Mouse (Mus musculus) embryonic facial prominence, embryonic 10.5 days (tissue): ENCODE results near the gene Dkkl1. TPM values are rescaled to one million over a fixed set of nuclear protein-coding genes. Genes with fewer than 3 reads are reported as not detected.

Source experiments
- DNase-seq: peaks from one replicate; pipeline ENCODE4 v3.0.0-alpha.2; 2017; ENCODE audit warnings: low spot score
- H3K27ac ChIP-seq: fragments of 300-500 bp; sonication (generic); replicated peaks from 2 replicates; pipeline ENCODE4 v1.5.1; 2016; ENCODE audit warnings: mild to moderate bottlenecking
- H3K27me3 ChIP-seq: fragments of 300-500 bp; sonication (generic); replicated peaks from 2 replicates; pipeline ENCODE4 v1.6.1; 2016; ENCODE audit warnings: low read depth, mild to moderate bottlenecking; ENCODE audit not compliant: poor library complexity, severe bottlenecking
- H3K36me3 ChIP-seq: fragments of 300-500 bp; sonication (generic); replicated peaks from 2 replicates; pipeline ENCODE4 v1.6.1; 2016; ENCODE audit warnings: mild to moderate bottlenecking, moderate library complexity
- H3K4me1 ChIP-seq: fragments of 300-500 bp; sonication (generic); 2 replicates; pipeline ENCODE4 v1.6.1; 2016
- H3K4me3 ChIP-seq: fragments of 300-500 bp; sonication (generic); 2 replicates; pipeline ENCODE4 v1.5.1; 2016; ENCODE audit warnings: mild to moderate bottlenecking, moderate library complexity
- H3K9me3 ChIP-seq: fragments of 300-500 bp; sonication (generic); 2 replicates; pipeline ENCODE4 v1.6.1; 2016; ENCODE audit warnings: mild to moderate bottlenecking
- WGBS: fragments of 180-500 bp; shearing (Covaris S2); methylation state at CpG from one replicate; pipeline ENCODE4 v1.1.7; 2016; 5-methylcytosine and 5-hydroxymethylcytosine counted together
- polyA plus RNA-seq: library from polyadenylated mRNA; unstranded; fragments of >200 nt; fragmentation: Nextera tagmentation; extraction: Ambion mirVana; gene quantifications from 2 replicates; pipeline ENCODE4 v1.2.1, GENCODE M21; 2016

Gene Dkkl1
- polyA plus RNA-seq, 1 experiment from 2014 or later: 2.0 TPM

DNA sequence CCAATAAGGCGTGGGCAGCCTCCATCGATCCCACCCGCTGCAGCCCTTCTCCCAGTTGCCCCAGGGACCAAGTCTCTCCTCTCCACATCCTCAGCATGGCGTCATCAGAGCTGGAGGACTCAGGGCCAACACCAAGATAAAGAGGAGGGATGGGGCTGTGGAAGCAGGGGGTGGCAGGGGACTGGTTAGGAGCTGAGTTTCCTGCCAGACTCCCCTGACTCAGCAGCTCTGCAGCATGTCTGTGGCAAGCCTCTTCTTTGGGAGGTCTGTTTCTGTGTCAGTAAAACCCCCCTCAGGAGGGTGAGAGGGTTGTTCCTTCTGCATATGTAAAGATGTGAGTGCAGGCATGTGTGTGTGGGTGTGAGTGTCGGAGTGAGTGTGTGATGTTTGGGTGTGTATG, 15.0 kb downstream of the Dkkl1 start:
- Histone ChIP-seq H3K36me3 (no peaks in the 10 kb centered on the region), H3K9me3 (no peaks in the 10 kb centered on the region), H3K4me3 (no peak overlapping the region), H3K27ac (no peak overlapping the region), H3K27me3 (peaks cover 51% of the 10 kb centered on the region), H3K4me1 (peaks cover 38% of the 10 kb centered on the region)
- 70% methylated on average over 5 of the region's 5 CpGs for WGBS
- no peak for DNase-seq

DNA sequence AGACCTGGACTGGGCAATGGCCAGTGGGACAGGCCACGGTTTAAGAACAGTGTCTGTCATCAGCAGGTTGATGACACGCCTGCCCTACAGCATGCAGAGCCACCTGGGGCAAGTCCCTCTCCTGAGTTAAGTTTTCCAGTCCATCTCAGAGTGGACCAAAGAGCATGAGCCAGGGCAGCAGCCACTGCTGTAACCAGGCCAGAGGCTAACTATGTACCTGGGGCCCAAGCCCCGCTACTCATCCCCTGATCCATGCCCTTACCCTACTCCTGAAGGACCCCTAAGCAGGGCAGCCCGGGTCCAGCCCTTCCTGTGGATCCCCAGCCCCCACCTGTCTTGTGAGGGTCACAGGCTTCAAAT, 15.8 kb downstream of the Dkkl1 start:
- peaks cover 51% of the 10 kb centered on the region for H3K27me3 ChIP-seq
- H3K9me3 ChIP-seq: no peaks in the 10 kb centered on the region
- no peak for DNase-seq
- H3K4me1 ChIP-seq: peaks cover 46% of the 10 kb centered on the region
- H3K4me3 ChIP-seq: no peak overlapping the region
- no peaks in the 10 kb centered on the region for H3K36me3 ChIP-seq
- WGBS: 83% methylated on average over 4 of the region's 4 CpGs
- 0 out of 2 replicates have a peak overlapping the region, but pooled peaks have one; percentile 20 for H3K27ac ChIP-seq

DNA sequence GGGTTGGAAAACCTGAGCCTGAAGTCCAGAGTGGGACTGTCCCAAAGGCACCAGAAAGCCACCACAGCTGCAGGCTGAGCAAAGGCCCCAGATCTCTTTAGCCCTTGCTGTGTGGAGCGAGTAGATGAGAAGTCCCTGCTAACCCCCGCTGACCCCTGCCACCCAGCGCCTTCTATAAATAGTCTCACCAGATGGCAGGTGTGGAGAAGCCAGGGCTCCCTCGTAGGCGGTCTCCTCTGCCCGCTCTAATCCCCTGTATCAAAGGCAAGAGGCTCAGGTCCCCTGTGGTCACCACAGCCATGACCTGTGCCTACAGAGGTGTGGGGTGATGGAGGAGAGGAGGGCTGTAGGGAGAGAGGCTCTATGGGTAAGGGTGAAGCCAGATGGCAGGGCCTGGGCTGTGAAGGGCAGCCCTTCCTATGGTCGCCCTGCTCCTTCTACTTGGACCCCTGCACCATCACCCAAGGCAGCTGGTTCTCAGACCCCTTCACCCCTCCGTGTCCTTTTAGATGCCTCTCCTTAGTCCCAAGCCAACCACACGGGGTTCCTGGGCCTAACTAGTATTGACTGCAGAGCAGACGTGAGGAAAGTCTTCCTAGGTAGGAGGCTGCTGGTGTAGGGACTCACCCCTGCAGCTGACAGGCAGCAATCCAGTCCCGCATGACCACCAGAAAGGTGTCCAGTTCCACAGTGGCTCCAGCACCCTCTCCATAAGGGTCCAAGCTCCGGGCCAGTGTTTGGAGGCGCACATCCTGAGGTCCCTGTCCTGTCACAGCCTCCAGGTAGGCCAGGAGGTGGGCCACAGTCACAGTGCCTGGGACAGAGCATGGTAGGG, 16.4 kb downstream of the Dkkl1 start:
- WGBS: 54% methylated on average over 13 of the region's 13 CpGs
- no peaks in the 10 kb centered on the region for H3K36me3 ChIP-seq
- 0 out of 2 replicates have a peak overlapping the region, but pooled peaks have one; percentile 20 for H3K27ac ChIP-seq
- H3K4me1 ChIP-seq: peaks cover 48% of the 10 kb centered on the region
- peaks cover 54% of the 10 kb centered on the region for H3K27me3 ChIP-seq
- no peak overlapping the region for H3K4me3 ChIP-seq
- no peaks in the 10 kb centered on the region for H3K9me3 ChIP-seq
- DNase-seq: no peak

DNA sequence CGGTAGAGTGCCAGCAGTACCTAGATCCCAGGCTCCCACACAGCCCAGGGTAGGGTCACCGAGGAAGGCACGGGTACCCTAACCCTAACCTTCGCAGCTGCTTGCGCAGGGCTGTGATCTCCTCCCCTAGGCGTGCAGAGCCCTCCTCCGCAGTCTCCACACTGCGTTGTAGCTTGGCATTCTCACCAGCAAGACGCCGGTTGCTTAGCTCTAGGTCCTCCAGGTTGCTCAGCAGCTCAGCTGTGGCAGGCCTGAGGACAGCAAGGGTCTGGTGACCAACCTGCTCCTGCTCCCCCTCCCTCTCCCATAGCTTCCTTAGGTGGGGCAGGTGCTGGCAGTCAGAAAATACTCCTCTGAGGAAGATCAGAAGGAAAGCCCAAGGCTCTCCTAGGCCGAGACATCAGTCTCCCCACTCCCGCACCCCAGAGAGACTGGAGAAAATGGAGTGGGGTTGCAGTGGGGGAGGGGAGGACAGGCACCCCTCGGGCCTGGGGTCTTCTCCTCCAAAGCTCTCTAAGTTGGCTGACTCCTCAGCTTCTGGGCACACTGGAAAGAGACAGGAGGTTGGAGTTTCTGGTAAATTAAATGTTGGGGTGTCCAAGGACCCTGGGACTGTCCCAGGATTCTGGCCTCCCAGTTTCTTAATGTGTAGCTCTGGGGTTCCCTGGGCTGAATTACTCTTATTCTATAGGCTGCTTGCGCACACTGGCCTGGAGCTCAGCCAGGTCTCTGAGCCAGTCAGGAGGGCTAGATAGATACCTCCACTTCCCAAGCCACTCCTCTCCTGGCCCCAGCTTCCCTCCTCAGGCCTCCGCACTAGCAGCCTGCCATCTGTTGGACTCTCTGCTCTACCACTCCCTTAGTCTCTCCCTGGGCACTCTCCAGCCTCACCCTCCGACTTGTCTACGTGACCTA, 17.8 kb downstream of the Dkkl1 start:
- peaks cover 48% of the 10 kb centered on the region for H3K4me1 ChIP-seq
- H3K9me3 ChIP-seq: no peaks in the 10 kb centered on the region
- WGBS: 72% methylated on average over 17 of the region's 17 CpGs
- no peak for DNase-seq
- 0 out of 2 replicates have a peak overlapping the region, but pooled peaks have one; percentile 7 for H3K27ac ChIP-seq
- H3K4me3 ChIP-seq: no peak overlapping the region
- no peaks in the 10 kb centered on the region for H3K36me3 ChIP-seq
- H3K27me3 ChIP-seq: peaks cover 58% of the 10 kb centered on the region

DNA sequence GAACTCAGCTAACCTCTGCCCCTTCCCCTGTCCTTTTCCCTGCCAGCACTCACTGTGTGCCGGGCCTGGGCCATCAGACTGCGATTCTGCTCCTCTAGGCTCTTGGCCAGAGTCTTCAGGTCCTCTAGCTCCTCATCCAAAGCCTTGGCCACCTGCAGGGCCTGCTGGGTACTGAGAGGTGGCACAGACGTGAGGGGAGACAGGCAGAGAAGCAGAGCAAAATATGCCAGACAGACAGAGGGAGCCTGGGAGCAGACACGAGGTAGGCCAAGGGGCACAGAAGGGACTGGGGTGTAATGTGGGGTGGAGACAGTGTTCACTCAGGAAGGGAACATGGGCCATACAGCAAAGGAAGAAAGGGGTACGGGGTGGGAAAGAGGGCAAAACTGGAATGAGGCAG, 18.5 kb downstream of the Dkkl1 start:
- no peaks in the 10 kb centered on the region for H3K9me3 ChIP-seq
- H3K27ac ChIP-seq: 0 out of 2 replicates have a peak overlapping the region, but pooled peaks have one; percentile 7
- no peak for DNase-seq
- H3K36me3 ChIP-seq: no peaks in the 10 kb centered on the region
- whole genome bisulfite sequencing: 68% methylated on average over 5 of the region's 5 CpGs
- peaks cover 62% of the 10 kb centered on the region for H3K27me3 ChIP-seq
- peaks cover 47% of the 10 kb centered on the region for H3K4me1 ChIP-seq
- no peak overlapping the region for H3K4me3 ChIP-seq

DNA sequence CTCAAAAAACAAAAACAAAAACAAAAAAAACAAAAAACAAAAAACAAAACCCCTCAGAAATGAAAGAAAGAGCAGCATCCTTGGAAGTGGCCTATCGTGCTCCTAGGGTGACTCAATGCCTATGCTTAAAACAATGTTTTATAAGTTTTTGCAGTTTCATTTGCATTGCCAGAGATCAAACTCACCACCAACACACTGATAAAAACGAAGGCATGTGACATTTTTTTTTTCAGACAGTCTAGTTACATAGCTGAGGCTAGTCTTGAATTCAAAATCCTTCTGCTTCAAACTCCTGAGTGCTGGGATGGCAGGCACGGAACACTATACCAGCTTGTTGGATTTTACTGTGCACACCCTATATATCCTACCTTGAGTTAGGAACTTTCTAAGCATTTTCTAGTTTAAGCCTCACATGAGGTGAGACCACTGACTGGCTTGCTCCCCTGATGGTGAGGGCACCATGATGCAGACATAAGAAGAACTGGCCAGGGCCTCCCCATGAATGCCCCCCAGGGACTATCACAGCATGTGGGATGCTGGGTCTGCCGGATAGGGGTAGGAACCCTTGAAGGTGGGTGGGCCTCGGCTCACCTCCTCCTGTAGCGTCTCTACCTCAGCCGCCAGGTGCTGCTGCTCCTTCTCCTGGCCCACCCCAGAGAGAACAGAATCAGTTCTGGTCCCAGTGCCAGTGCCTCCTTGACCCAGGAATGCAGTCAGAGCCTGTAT, 19.2 kb downstream of the Dkkl1 start:
- H3K4me1 ChIP-seq: peaks cover 41% of the 10 kb centered on the region

DNA sequence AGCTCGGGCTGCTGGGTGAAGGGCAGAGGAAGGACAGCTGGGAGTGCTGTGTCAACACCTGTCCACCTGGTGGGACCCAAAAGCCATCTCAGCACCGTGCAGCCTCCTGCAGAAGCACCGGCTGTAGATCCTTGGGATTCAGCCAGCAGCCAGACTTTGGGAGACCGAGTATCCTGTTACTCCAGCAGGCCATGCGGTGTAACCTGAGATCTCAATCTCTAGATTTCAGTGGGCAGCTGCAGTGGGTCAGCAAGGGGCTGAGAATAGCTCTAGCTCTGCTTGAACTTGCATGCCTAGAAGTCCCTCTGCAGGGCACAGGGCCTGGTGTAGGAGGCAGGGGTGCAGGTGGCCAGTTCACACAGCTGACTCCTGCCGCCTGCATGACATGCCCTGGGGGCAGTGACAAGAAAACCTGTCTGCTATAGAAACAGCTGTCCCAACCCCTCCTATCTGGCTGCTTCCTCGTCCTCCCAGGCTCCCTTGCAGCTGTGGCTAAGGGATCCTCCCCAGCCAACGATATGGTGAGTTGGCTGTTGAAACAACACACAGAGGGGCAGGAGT, 20.1 kb downstream of the Dkkl1 start:
- Histone ChIP-seq H3K27me3 (peaks cover 71% of the 10 kb centered on the region), H3K36me3 (no peaks in the 10 kb centered on the region), H3K27ac (peak overlapping the region; percentile 60; the same call in 1 of the 2 replicates), H3K9me3 (no peaks in the 10 kb centered on the region), H3K4me1 (peaks cover 39% of the 10 kb centered on the region), H3K4me3 (peak overlapping the region; percentile 23)
- WGBS: 9% methylated on average over 8 of the region's 8 CpGs
- peak; percentile 74 for DNase-seq

More for the DNA sequence above, 19.2 kb downstream of the Dkkl1 start:
- H3K27me3 ChIP-seq: peaks cover 69% of the 10 kb centered on the region
- no peaks in the 10 kb centered on the region for H3K9me3 ChIP-seq
- H3K27ac ChIP-seq: 0 out of 2 replicates have a peak overlapping the region, but pooled peaks have one; percentile 7
- no peak for DNase-seq
- 82% methylated on average over 7 of the region's 7 CpGs for WGBS
- H3K36me3 ChIP-seq: no peaks in the 10 kb centered on the region
- no peak overlapping the region for H3K4me3 ChIP-seq

DNA sequence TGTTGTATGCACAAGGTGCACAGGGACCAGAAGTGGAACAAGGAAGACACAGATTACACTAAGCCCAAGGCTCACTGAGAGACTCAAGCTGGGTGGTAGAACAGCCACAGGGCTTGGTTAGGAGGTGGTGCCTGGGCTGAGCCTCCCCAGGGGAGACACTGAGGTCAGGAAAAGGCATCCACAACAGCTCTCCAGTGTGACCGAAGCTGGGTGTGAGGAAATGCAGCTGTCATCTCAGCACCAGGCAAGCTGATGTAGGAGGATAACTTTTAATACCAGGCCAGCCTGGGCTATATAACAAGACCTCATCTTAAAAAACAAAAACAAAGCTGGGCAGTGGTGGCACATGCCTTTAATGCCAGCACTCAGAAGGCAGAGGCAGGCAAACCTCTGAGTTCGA, 20.8 kb downstream of the Dkkl1 start:
- Histone ChIP-seq H3K36me3 (no peaks in the 10 kb centered on the region), H3K4me3 (no peak overlapping the region), H3K4me1 (peaks cover 42% of the 10 kb centered on the region), H3K27ac (no peak overlapping the region), H3K9me3 (no peaks in the 10 kb centered on the region), H3K27me3 (peaks cover 71% of the 10 kb centered on the region)
- 76% methylated on average over 2 of the region's 2 CpGs for whole genome bisulfite sequencing
- no peak for DNase-seq

DNA sequence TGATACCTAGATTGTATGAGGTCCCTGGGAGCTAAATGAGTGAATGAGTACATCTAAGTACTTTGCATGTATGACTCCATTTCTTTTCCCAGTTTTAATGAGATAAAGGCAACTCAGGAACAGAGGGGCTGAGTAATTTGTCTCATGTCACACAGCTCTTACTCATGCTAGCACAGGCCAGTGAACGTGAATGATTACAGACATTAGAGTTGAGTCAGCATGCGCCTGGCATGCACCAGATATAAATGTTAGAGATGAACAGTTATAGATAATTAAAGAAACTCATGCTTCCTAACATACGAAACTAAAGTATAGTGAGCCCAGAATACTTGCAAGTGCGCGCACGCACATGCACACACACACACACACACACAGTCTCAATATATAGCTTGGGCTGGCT, 21.8 kb downstream of the Dkkl1 start:
- WGBS: 95% methylated on average over 6 of the region's 6 CpGs
- Histone ChIP-seq H3K27ac (no peak overlapping the region), H3K9me3 (no peaks in the 10 kb centered on the region), H3K4me1 (peaks cover 41% of the 10 kb centered on the region), H3K36me3 (no peaks in the 10 kb centered on the region), H3K4me3 (no peak overlapping the region), H3K27me3 (peaks cover 75% of the 10 kb centered on the region)
- DNase-seq: no peak

DNA sequence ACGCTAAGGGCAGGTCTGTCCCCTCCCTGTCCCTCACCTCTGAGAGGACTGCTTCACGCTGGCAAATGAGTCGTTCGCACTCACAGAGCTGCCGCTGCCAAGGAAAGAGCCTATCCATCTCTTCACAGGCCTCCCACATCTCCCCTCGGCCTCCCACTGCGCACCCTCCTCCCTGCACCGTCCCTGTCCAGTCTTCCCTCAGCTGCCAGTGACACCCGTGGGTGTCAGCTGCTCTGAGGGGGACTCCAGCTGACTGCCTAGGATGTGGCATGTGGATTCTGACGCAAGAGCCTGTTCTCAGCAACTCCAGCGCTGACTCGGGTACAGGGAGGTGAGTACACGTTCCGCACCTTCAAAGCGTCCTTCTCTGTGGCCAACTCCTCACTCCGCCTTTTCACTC, 22.3 kb downstream of the Dkkl1 start:
- Histone ChIP-seq H3K27ac (no peak overlapping the region), H3K27me3 (peaks cover 81% of the 10 kb centered on the region), H3K4me1 (peaks cover 43% of the 10 kb centered on the region), H3K36me3 (no peaks in the 10 kb centered on the region), H3K9me3 (no peaks in the 10 kb centered on the region), H3K4me3 (no peak overlapping the region)
- DNase-seq: no peak
- 58% methylated on average over 16 of the region's 16 CpGs for WGBS

DNA sequence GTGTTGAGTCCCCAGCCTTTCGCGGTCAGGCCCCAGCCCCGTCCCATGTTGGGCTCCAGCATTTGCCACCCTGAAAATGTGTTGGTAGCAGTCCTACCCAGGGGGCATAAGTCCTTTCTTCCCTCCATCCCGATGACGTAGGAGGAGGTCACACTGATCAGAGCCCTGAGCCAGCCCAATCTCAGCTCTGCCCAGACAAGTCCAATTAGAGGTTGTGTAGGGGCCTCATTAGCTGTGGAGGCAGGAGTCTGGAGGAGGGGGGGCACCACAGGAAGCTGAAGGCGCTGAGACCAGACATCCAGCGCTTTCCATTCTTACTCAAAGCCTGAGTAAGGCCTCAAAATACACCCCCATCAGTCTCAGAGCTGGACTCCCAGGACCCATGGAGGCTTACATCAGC, 26.0 kb downstream of the Dkkl1 start:
- Histone ChIP-seq H3K9me3 (no peaks in the 10 kb centered on the region), H3K27me3 (peaks cover 100% of the 10 kb centered on the region), H3K4me3 (no peak overlapping the region), H3K36me3 (no peaks in the 10 kb centered on the region), H3K4me1 (peaks cover 43% of the 10 kb centered on the region), H3K27ac (no peak overlapping the region)
- DNase-seq: no peak
- 59% methylated on average over 7 of the region's 7 CpGs for WGBS

DNA sequence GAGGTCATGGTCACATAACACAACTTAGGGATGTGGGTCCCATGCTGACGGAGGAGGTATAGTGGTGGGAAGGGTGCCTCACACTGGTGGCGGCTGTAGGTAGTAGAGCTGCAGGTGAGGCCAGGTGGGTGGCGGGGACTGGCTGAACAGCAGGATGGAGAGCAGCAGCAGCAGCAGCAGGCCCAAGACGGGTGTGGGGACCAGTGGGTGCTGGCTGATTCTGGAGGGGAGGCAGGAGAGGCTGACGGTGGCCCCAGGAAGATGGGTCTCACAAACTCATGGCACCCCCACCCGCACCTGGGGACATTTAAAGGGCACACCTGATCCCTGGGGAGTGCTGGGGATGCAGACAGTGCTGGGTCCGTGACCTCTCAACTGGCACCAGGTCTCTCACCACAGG, 28.3 kb downstream of the Dkkl1 start:
- DNase-seq: no peak
- H3K4me3 ChIP-seq: no peak overlapping the region
- no peak overlapping the region for H3K27ac ChIP-seq
- H3K9me3 ChIP-seq: no peaks in the 10 kb centered on the region
- peaks cover 45% of the 10 kb centered on the region for H3K4me1 ChIP-seq
- 63% methylated on average over 7 of the region's 7 CpGs for WGBS
- H3K36me3 ChIP-seq: no peaks in the 10 kb centered on the region
- peaks cover 100% of the 10 kb centered on the region for H3K27me3 ChIP-seq
